Comparison of ENCODE assay signal across 18 mouse cellular contexts in genomic region chr11:97175499-97175898, GRCm38 (mm10). TPM values are rescaled to one million over a fixed set of nuclear protein-coding genes. Genes with fewer than 3 reads are reported as not detected.
DNase-seq lines count a peak whose midpoint lies in the region; ATAC-seq lines count a peak whose summit lies in the region.
"Had no signal": no experiment of that assay in that cellular context is flagged by ENCODE, and none has a peak within 500 bp of the region (broad histone marks: within the 10 kb centered on the region; RNA-seq: fewer than 3 reads in every experiment).

No protein-coding gene starts in this region.

- peak; percentile 43 for DNase-seq in cerebellum, adult 9-10 months
- DNase-seq in layer of hippocampus, adult 11-12 months (ENCODE audit: low spot score) = peak; percentile 70
- no peak for DNase-seq in layer of hippocampus, postnatal 10 days (ENCODE audit: low spot score in 2 of 2)
- DNase-seq in right cerebral cortex, adult 18-20 months = peak; percentile 67
- no peak for DNase-seq in right cerebral cortex, postnatal 4 days
- DNase-seq in ovary, adult 18-20 months (ENCODE audit: low spot score) = no peak
- no peak for DNase-seq in thymus, postnatal 36 days
- DNase-seq: adrenal gland, postnatal 14 days; gastrocnemius, postnatal 14 days; heart, adult 2 months; heart, postnatal 4 days; kidney, postnatal 4 days; lung, embryonic 14.5 days; lung, postnatal 4 days; spleen, adult 18-20 months; thymus, adult 18-20 months had no signal

- no peak for ATAC-seq in cerebellum, adult (ENCODE audit: insufficient number of reproducible peaks, low FRiP score, low TSS enrichment)
- ATAC-seq: intestine, embryonic 15.5 days had no signal

RNA-seq across cellular contexts. Expression of gene Kpnb1, which starts 12.2 kb away (rescaled TPM):
- 100 to 1,000 TPM; 125 to 136 TPM for total RNA-seq in layer of hippocampus, postnatal 10 days (2021)

RNA-seq across cellular contexts. Expression of gene Tbkbp1, which starts 24.2 kb away (rescaled TPM):
- 10 to 100 TPM; 54.4 to 60.4 TPM for total RNA-seq in layer of hippocampus, postnatal 10 days (2021)

Comparison
In these comparisons a context has a peak if more than half of its experiments do, and no peak if none do; other contexts are left out.
1. DNase-seq: peak in cerebellum, adult 9-10 months (single experiment), layer of hippocampus, adult 11-12 months (single experiment) and right cerebral cortex, adult 18-20 months (single experiment); none in layer of hippocampus, postnatal 10 days (0 of 2), right cerebral cortex, postnatal 4 days (single experiment), ovary, adult 18-20 months (single experiment) and thymus, postnatal 36 days (0 of 2).